Mouse (Mus musculus) common myeloid progenitor, adult 5-6 weeks (primary cell): Measurements from ENCODE around the gene Parvb. TPM values are rescaled to one million over a fixed set of nuclear protein-coding genes. Genes with fewer than 3 reads are reported as not detected.
A peak's percentile ranks its signal among the peaks of the same experiment; 100 is the strongest.

Source experiments
- ATAC-seq: replicated peaks from 2 replicates; pipeline ENCODE4 v1.8.0; 2016; ENCODE audit warnings: low read depth, mild to moderate bottlenecking, moderate TSS enrichment, inconsistent platforms; ENCODE audit not compliant: poor library complexity, severe bottlenecking
- total RNA-seq: library from RNA; stranded (forward); fragments of 200-1000, 187-1606 nt; gene quantifications from 2 replicates; pipeline ENCODE4 v1.2.3, GENCODE M21; 2017

Parvb gene
- total RNA-seq: 1.3 and 4.2 TPM in 2 replicates

GRCm38 (mm10) chr15:84231721-84232561 lies at the start of gene Parvb:
Gene Parvb, plus strand, starts transcription at chr15:84232043.
- ATAC-seq: no peak; the same call in 1 of the 2 replicates

DNA sequence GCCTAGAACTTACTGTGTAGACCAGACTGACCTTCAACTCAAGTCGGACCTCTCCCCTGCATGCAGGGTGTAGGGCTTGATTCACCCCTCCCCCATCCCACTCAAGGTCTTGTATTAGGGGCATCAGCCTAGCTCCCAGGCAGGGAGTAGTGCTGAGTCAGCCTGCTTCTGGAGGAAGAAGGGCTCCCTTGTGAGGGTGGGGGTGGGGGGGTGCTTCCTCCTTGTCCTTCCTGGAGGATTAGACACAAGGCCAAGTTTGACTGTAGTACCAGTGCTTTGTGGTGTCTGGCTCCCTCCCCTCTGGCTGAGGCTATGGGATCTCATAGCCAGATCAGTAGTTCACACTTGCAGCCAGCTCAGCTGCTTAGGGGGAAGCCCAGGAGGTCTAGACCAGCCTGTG lies 47.9 kb upstream of the Parvb start:
- ATAC-seq: peak; percentile 53

DNA sequence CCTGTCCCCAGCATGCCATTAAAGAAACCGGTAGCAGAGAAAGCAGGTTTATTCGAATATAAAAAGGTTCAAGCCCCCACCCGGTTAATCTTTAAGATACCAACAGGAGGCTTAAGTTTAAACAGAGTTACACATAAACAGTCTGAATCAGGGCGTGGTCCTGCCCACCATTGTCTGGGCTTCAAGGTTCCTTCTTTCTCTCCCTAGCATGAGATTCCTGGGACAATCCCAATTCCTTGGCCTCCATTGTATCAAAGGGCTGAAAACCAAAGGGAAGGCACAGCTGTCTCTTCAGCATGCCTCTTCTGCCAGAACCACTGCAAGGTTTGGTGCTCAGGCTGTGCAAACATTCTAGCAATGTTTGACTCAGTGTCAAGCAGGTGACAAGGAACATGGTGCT lies 45.6 kb upstream of the Parvb start:
- no peak for ATAC-seq

DNA sequence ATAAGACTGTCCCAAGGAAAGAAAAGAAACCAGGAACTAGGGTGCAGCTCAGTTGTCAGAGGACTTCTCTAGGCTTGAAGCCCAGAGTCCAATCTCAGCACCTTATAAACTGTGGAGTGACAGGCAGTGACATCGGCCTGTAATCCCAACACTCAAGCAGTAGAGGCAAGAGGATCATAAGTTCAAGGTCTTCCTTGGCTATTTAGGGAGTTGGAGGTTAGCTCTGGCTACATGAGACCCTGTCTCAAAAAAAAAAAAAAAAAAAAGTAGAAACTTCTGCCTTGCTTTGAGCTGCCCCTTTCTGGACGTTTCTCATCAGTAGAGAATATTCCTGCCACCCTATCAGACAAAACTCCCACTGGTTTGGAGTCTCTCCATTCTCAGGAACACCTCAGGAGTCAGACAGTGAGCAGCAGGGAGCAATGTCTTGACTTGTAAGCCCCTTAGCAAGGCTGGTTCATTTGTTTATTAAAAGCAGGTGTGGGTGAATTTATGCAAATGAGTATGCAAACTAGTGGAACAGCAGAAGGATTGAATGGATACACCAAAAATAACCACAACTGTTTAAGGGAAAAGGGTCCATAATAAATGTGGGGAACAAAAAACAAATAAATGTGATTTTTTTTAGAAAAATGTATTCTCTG lies 42.8 kb upstream of the Parvb start:
- ATAC-seq: no peak

- no peak; the same call in 1 of the 2 replicates for ATAC-seq
Measured at GRCm38 (mm10) chr15:84189881-84190280, 42.0 kb upstream of the Parvb start.

- no peak for ATAC-seq
Measured at GRCm38 (mm10) chr15:84191724-84192057, 40.2 kb upstream of the Parvb start.

- ATAC-seq: peak; percentile 97
Measured at GRCm38 (mm10) chr15:84192058-84192791, 39.6 kb upstream of the Parvb start, which contains the start of gene Samm50. Gene Samm50, plus strand, starts transcription at chr15:84192241.

DNA sequence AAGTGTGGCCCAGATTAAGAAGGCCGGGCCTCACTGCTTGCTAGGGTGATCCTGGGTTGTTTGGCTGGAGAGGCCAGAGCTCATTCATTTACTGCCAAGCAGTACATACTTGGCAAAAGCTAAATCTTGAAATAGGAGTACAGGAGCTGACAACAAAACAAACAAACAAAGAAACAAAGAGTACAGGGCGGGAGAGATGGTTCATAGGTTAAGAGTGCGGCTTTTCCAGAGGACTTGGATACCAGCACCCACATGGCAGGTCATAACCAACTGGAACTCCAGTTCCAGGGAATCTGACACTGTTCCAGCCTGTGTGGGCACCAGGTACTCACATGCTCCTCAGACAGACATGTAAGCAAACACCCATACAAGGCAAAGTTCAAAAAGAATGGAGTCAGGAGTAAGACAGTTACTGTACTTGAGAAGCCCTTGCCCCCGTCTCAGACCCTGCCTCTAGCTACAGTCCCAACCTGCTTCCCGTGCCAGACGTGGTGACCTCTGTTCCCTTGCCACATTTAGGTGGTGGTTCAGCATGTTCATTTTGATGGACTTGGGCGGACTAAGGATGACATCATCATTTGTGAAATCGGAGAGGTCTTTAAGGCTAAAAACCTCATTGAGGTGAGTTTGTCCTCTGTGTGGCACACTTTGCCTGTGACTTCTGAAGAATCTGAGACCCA lies 35.2 kb upstream of the Parvb start:
- ATAC-seq: no peak

DNA sequence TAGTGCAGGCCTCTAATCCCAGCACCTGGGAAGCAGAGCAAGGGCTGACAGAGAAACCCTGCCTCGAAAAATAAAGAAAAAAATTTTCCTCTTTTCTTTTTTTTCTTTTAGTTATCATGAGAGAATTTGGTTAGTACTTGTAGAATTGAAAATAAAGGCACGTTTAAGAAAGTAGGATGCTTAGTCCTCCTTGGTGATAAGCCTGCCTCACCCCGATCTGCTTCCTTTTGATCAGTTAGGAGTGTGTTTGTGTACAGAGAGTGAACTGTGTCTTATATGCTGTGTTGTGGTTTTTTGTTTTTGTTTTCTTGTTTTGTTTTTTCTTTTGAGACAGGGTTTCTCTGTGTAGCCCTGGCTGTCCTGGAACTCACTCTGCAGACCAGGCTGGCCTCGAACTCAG lies 24.5 kb upstream of the Parvb start:
- no peak for ATAC-seq

DNA sequence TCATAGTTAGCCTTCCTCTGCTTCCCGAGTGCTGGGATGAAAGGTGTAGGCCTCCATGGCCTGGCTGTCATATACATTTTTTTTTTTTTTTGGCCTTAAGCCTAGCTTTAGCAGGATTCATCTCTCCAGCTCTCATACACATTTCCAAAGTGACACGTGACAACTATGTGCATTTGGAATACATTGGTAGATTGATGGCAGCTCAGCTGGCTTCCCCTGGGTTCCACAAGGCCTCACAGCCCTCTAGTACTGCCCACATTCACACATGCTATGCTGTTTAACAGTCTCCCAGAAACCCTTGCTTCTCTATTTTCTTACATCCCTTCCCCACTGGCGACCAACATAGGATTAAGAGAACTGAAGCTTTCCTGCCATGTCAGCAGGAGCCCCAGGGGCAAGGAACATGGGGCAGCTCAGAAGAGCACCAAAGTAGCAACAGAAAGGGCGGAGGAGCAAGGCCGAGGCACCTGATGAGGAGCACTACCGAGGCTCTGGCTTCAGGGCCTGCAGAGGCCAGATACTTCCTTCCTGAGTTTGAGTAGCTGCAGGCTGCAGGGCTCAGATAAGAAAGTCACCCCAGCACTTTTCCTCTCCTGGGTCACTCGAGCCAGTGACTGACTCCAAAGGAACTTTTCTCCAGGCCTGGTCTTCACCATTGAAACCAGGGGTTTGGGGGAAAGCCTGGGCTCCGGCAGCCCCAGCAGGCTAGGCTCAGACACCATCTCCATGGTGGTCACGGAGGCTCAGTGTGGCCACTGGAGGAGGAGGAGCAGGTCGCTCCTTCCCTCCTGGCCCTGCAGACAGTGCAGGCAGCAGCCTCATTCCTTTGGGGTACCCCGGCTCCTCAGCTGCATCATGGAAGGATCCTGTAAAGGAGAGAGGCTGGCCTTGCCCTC lies 22.1 kb upstream of the Parvb start:
- peak; percentile 87 for ATAC-seq

DNA sequence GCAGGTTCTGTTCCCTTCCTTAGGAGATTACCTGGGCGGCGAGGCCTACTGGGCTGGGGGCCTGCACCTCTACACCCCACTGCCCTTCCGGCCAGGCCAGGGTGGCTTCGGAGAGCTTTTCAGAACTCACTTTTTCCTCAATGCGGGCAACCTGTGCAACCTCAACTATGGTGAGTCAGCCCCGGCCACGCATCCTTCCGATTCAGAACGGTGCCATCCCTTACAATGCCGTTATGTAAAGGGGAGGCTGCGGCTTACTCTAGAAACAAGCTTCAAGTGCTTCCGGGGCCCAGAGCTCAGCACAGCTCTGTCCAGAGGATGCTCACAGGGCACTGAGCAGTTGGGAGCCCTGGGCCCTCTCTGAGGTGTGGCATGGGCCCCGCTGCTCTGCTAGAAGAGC lies 21.4 kb upstream of the Parvb start:
- 0 out of 2 replicates have a peak, but pooled peaks have one; percentile 2 for ATAC-seq

GRCm38 (mm10) chr15:84210941-84211340 lies 20.9 kb upstream of the Parvb start:
- no peak for ATAC-seq

- ATAC-seq: no peak
Measured at GRCm38 (mm10) chr15:84211564-84211963, 20.3 kb upstream of the Parvb start.

DNA sequence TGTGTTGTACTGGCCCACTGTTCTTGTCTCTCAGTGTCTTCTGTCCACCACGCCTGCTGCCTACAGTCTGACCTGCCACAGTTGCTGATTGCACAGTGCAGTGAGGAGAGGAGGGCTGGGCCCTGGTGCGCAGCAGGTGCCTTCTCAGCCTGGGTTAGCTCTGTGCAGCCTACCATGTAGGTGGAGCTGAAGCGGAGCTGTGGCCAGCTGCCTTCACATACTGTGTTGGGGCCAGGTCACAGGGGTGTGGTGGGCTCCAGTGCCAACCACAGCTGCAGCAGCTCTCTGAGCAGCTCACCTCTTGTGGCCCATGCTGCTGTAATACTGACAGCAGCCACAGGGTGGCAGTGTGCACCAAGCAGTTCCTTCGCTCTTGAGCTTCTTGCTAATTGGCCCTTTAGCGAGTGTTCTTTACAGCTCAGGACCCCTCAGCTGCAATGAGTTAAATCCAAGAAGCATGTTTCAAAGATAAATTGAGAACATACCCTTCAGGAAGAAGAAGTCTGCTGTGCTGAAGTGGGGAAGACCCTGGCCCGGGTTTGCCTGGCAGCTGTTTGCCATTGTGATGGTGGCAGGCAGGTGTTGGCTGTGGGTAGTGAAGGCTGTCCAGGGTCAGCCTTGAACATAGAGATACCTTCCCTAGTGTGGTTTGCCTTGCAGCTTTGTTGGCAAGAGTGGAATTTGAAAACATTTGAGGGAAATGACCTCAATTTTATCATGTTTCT lies 19.6 kb upstream of the Parvb start:
- ATAC-seq: peak; percentile 56

- ATAC-seq: no peak
Measured at GRCm38 (mm10) chr15:84212756-84213105, 19.1 kb upstream of the Parvb start.

GRCm38 (mm10) chr15:84213162-84213739 lies 18.6 kb upstream of the Parvb start:
- ATAC-seq: no peak

DNA sequence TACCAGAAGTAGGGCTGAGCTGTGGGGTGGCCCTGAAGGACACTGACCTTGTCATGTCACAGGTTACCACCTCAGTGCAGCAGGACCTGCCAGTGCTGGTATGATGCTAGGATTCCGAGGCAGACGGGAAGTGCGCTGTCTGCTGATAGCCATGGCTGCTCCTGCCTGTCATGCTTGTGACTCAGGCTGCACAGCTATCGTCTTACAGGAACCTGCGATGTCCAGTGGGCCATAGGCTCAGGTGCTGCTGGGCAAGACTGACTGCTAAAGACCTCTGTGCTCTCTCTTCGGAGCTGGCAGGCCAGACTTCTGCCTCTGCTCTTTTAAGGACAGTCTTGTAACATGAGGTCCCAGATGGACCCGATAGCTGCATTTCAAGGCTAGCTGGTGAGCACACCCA lies 17.4 kb upstream of the Parvb start:
- no peak for ATAC-seq

GRCm38 (mm10) chr15:84215273-84215672 lies 16.6 kb upstream of the Parvb start:
- ATAC-seq: no peak
